Mouse (Mus musculus) testis, postnatal 10 days (tissue): ENCODE measurements around the gene Atcay.
"Not testable (repeated sequence)": the region's sequence is repeated elsewhere in the genome, so short reads cannot be mapped to it uniquely, and the experiment has no call there.

ENCODE experiments used
- DNase-seq: peaks from one replicate; pipeline ENCODE4 v3.0.0; 2021; ENCODE audit warnings: low spot score

Atcay gene

GRCm38 (mm10) chr10:81242021-81242420, 11.4 kb upstream of the Atcay start:
- no peak for DNase-seq

GRCm38 (mm10) chr10:81240876-81241275, 10.2 kb upstream of the Atcay start:
- peak; percentile 81 for DNase-seq

- no peak for DNase-seq
Measured at GRCm38 (mm10) chr10:81238618-81239017, 8.0 kb upstream of the Atcay start.

- no peak for DNase-seq
Measured at GRCm38 (mm10) chr10:81236471-81237268, 6.0 kb upstream of the Atcay start.

- DNase-seq = no peak
Measured at GRCm38 (mm10) chr10:81234206-81234605, 3.6 kb upstream of the Atcay start.

GRCm38 (mm10) chr10:81233226-81233585, 2.6 kb upstream of the Atcay start:
- no peak for DNase-seq

GRCm38 (mm10) chr10:81232580-81233225, 2.1 kb upstream of the Atcay start, which contains the start of gene Zfr2:
Gene Zfr2 (plus strand): TSS chr10:81233155.
- DNase-seq = peak; percentile 98

- no peak for DNase-seq
Measured at GRCm38 (mm10) chr10:81231436-81231835, 803 bp upstream of the Atcay start.

- DNase-seq = no peak
Measured at GRCm38 (mm10) chr10:81229735-81230437, 747 bp downstream of the Atcay start.

GRCm38 (mm10) chr10:81223731-81224130, 6.9 kb downstream of the Atcay start:
- not testable (repeated sequence) for DNase-seq

- DNase-seq = no peak
Measured at GRCm38 (mm10) chr10:81221402-81222015, 9.1 kb downstream of the Atcay start.

- DNase-seq = peak; percentile 89
Measured at GRCm38 (mm10) chr10:81217964-81218363, 12.7 kb downstream of the Atcay start.

GRCm38 (mm10) chr10:81217267-81217666, 13.4 kb downstream of the Atcay start:
- DNase-seq = not testable (repeated sequence)

- DNase-seq = no peak
Measured at GRCm38 (mm10) chr10:81216810-81217209, 13.8 kb downstream of the Atcay start.

- no peak for DNase-seq
Measured at GRCm38 (mm10) chr10:81216260-81216659, 14.4 kb downstream of the Atcay start.

GRCm38 (mm10) chr10:81210154-81210553, 20.5 kb downstream of the Atcay start:
- no peak for DNase-seq

GRCm38 (mm10) chr10:81204137-81204536, 26.5 kb downstream of the Atcay start:
- peak; percentile 38 for DNase-seq

- DNase-seq = no peak
Measured at GRCm38 (mm10) chr10:81202978-81203720, 27.5 kb downstream of the Atcay start.

GRCm38 (mm10) chr10:81201807-81202758, 28.6 kb downstream of the Atcay start, which contains the start of gene Nmrk2:
Gene Nmrk2 (minus strand): TSS chr10:81202051.
- peak; percentile 40 for DNase-seq

- DNase-seq = no peak
Measured at GRCm38 (mm10) chr10:81200605-81201287, 29.9 kb downstream of the Atcay start.
